Mouse (Mus musculus) neural tube, embryonic 11.5 days (tissue): ENCODE results near the gene Yjefn3. TPM values are rescaled to one million over a fixed set of nuclear protein-coding genes. Genes with fewer than 3 reads are reported as not detected.

Experiments
- ATAC-seq: fragments of 200-750 bp; cut with Nextera tagmentation; 2 replicates; pipeline ENCODE4 v1.8.0; 2017; ENCODE audit warnings: moderate number of reproducible peaks, mild to moderate bottlenecking, moderate TSS enrichment, moderate library complexity; ENCODE audit not compliant: insufficient read depth, low FRiP score, low TSS enrichment
- DNase-seq: peaks from one replicate; pipeline ENCODE4 v3.0.0-alpha.2; 2015; ENCODE audit warnings: low spot score
- H3K27ac ChIP-seq: fragments of 300-500 bp; sonication (generic); 2 replicates; pipeline ENCODE4 v1.5.1; 2014; ENCODE audit warnings: low read depth, mild to moderate bottlenecking, low read length
- H3K27me3 ChIP-seq: fragments of 300-500 bp; sonication (generic); 2 replicates; pipeline ENCODE4 v1.6.1; 2014; ENCODE audit warnings: mild to moderate bottlenecking, low read length, mixed read lengths; ENCODE audit not compliant: control insufficient read depth, insufficient read depth
- H3K36me3 ChIP-seq: fragments of 300-500 bp; sonication (generic); 2 replicates; pipeline ENCODE4 v1.6.1; 2014; ENCODE audit warnings: mild to moderate bottlenecking, low read length, moderate library complexity, mixed read lengths; ENCODE audit not compliant: control insufficient read depth, insufficient read depth
- H3K4me1 ChIP-seq: fragments of 300-500 bp; sonication (generic); 2 replicates; pipeline ENCODE4 v1.6.1; 2014; ENCODE audit warnings: low read length, mixed read lengths; ENCODE audit not compliant: control insufficient read depth, insufficient read depth
- H3K4me2 ChIP-seq: fragments of 300-500 bp; sonication (generic); 2 replicates; pipeline ENCODE4 v1.6.1; 2014; ENCODE audit warnings: low read depth, mild to moderate bottlenecking, moderate library complexity
- H3K4me3 ChIP-seq: fragments of 300-500 bp; sonication (generic); 2 replicates; pipeline ENCODE4 v1.5.1; 2014; ENCODE audit warnings: low read depth, low read length
- H3K9ac ChIP-seq: fragments of 300-500 bp; sonication (generic); 2 replicates; pipeline ENCODE4 v1.6.1; 2014; ENCODE audit warnings: mild to moderate bottlenecking, low read length
- H3K9me3 ChIP-seq: fragments of 300-500 bp; sonication (generic); 2 replicates; pipeline ENCODE4 v1.6.1; 2016; ENCODE audit warnings: low read length; ENCODE audit not compliant: control insufficient read depth
- WGBS: fragments of 180-500 bp; shearing (Covaris S2); extraction: QIAGEN DNeasy Blood & Tissue Kit; methylation state at CpG from one replicate; pipeline ENCODE4 v1.1.7; 2014; 5-methylcytosine and 5-hydroxymethylcytosine counted together
- polyA plus RNA-seq: library from polyadenylated mRNA; unstranded; fragments of >200 nt; fragmentation: Nextera tagmentation; extraction: Ambion mirVana; gene quantifications from 2 replicates; pipeline ENCODE4 v1.2.1, GENCODE M21; 2014

Gene Yjefn3
- polyA plus RNA-seq, 1 experiment from 2014 or later: 5.0 TPM

DNA sequence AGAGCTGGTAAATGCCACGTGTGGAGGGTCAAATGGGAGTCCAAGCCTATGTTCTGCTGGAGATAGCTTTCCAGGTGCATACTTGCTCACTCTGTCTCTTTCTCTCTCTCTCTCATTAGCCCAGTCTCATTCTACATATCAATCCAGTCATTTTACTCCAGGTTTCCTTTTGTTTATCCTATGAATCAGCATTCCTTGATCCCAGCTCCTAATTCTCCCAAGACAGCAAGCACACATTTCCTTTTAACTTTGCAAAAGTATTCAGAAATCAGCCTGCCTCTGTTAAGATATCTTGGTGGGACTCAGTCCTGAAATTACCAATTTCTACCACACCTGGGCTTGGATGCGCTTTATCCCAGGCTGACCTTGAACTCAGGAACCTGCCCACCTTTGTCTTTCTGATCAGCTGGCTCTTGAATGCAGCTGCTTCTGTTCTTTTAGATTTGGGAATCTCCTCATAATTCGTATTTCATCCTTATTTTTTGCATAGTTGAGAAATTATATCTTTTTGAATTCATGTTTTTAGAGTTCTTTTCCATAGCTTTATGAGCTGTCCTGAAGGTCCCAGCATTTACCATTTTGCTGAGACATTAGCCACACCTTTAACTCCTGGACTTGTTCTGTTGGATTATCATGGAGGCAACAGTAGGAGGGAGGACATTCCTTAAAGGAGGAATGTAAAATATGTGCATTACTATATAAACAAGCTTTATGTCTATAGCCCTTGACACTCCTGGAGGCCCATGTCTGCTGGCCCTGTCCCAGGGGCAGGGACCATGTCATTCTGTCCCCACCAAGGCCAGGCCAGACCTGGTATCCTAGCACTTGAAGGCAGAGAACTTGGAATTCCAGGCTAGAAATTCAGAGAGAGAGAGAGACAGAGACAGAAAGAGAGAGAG is 55.1 kb downstream of the Yjefn3 start:
- Histone ChIP-seq H3K27ac (no peak overlapping the region), H3K4me1 (no peaks in the 10 kb centered on the region), H3K4me3 (no peak overlapping the region), H3K9me3 (no peaks in the 10 kb centered on the region), H3K36me3 (no peaks in the 10 kb centered on the region), H3K9ac (no peak overlapping the region), H3K4me2 (no peak overlapping the region), H3K27me3 (no peaks in the 10 kb centered on the region)
- DNase-seq: no peak
- 71% methylated on average over 3 of the region's 3 CpGs for WGBS
- no peak for ATAC-seq

Other genes starting within 250 kb of the Yjefn3 start
- gene Zfp964, start 248.2 kb downstream of the Yjefn3 start, polyA plus RNA-seq: 1.8 and 2.6 TPM in 2 replicates
- 37.0 and 37.1 TPM in 2 replicates for gene Zfp869, start 192.0 kb downstream of the Yjefn3 start, polyA plus RNA-seq
- 7.6 and 8.8 TPM in 2 replicates for gene Zfp963, start 152.7 kb downstream of the Yjefn3 start, polyA plus RNA-seq
- gene Gm20422, start 127.8 kb downstream of the Yjefn3 start, polyA plus RNA-seq: 0.36 TPM in 1 of 2 replicates, not detected in the other
- 47.7 and 50.1 TPM in 2 replicates for gene Atp13a1, start 111.5 kb downstream of the Yjefn3 start, polyA plus RNA-seq
- gene Zfp866, start 111.5 kb downstream of the Yjefn3 start, polyA plus RNA-seq: 39.5 and 42.0 TPM in 2 replicates
- 10.9 and 14.2 TPM in 2 replicates for gene Gmip, start 94.0 kb downstream of the Yjefn3 start, polyA plus RNA-seq
- gene Lpar2, start 80.3 kb downstream of the Yjefn3 start, polyA plus RNA-seq: 0.73 and 1.2 TPM in 2 replicates
- gene Pbx4, start 70.2 kb downstream of the Yjefn3 start, polyA plus RNA-seq: 28.8 and 31.2 TPM in 2 replicates
- gene Cilp2, start 15.0 kb downstream of the Yjefn3 start, polyA plus RNA-seq: 0.47 and 0.86 TPM in 2 replicates
- 4.1 and 4.8 TPM in 2 replicates for gene Tssk6, start 528 bp downstream of the Yjefn3 start, polyA plus RNA-seq
- 151 and 161 TPM in 2 replicates for gene Ndufa13, start 154 bp downstream of the Yjefn3 start, polyA plus RNA-seq
- gene Gatad2a, start 93.7 kb upstream of the Yjefn3 start, polyA plus RNA-seq: 80.7 and 92.7 TPM in 2 replicates
- gene Mau2, start 140.0 kb upstream of the Yjefn3 start, polyA plus RNA-seq: 57.3 and 62.1 TPM in 2 replicates
- 39.2 and 39.5 TPM in 2 replicates for gene Sugp1, start 140.1 kb upstream of the Yjefn3 start, polyA plus RNA-seq
- gene Tm6sf2, start 170.2 kb upstream of the Yjefn3 start, polyA plus RNA-seq: 0.53 and 1.3 TPM in 2 replicates
- gene Hapln4, start 180.7 kb upstream of the Yjefn3 start, polyA plus RNA-seq: 0.21 and 0.27 TPM in 2 replicates
- 55.8 and 59.7 TPM in 2 replicates for gene Ncan, start 218.2 kb upstream of the Yjefn3 start, polyA plus RNA-seq
- 18.9 and 20.6 TPM in 2 replicates for gene Nr2c2ap, start 228.6 kb upstream of the Yjefn3 start, polyA plus RNA-seq
- gene Rfxank, start 236.4 kb upstream of the Yjefn3 start, polyA plus RNA-seq: 13.0 and 13.3 TPM in 2 replicates
- 52.1 and 52.2 TPM in 2 replicates for gene Borcs8, start 236.8 kb upstream of the Yjefn3 start, polyA plus RNA-seq
- 0.39 and 0.58 TPM in 2 replicates for gene Mef2b, start 237.0 kb upstream of the Yjefn3 start, polyA plus RNA-seq